Mouse (Mus musculus): ENCODE measurements around the gene Dscam. TPM values are rescaled to one million over a fixed set of nuclear protein-coding genes. Genes with fewer than 3 reads are reported as not detected.

Dscam gene
- total RNA-seq, 2 experiments from 2014 or later: not detected

DNA sequence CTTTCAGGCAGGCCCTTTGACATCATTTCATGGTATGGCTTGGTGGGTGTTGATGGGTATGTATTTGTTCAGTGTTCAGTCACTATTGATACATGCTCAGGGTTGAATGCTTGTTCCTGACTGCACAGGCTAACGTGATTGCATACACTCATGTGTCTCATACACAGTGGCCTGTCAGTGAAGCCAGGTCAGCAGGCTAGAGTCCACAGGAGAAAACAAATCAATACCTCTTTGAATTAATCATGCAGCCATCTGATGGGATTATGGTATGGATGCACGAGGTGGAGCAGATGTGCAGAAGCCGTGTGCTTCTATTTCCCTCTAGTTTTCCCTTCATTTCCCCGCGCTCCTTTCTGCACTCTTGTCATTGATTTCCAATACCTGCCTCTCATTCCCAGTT lies 143.7 kb downstream of the Dscam start:
- ATAC-seq (replicated peaks; ENCODE audit: low FRiP score, poor library complexity, severe bottlenecking): no peak

DNA sequence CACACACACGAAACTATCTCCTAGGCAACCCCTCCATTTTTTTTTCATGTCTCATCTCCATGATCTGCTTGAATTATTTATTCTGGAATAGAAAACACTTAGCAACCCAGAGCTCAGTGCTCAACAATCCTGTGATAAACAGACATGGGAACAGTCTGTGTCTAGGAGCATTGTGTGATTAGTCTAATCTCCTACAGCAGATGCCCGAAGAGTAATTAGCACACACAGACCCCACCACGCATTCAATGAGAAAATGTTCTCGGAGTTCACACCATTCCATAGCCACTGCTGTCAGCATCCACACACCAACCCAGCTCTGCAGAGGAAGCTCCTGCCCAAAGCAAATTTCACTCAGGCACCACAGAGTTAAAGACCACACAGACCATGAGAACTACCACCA lies 146.1 kb downstream of the Dscam start:
- no peak for ATAC-seq (replicated peaks; ENCODE audit: low FRiP score, poor library complexity, severe bottlenecking)

DNA sequence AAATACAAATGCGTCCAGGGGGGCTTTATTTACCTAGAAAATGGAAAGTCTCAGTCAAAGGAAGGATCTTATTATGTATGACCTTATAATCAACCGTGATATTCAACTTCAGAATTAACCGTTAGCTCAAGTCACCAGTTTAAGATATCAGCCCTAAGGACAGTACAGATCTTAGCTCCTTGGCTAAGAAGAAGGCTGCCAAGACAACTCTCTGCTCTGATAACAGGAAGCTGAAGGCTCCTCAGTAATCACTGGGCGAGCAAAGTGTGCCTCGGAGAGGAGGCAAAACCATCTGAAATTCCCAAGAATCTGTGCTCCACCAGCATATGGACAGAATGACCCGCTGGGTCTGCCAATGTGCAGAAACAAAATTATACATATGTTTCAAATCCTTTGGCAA lies 149.1 kb downstream of the Dscam start:
- ATAC-seq (replicated peaks; ENCODE audit: low FRiP score, poor library complexity, severe bottlenecking): no peak

DNA sequence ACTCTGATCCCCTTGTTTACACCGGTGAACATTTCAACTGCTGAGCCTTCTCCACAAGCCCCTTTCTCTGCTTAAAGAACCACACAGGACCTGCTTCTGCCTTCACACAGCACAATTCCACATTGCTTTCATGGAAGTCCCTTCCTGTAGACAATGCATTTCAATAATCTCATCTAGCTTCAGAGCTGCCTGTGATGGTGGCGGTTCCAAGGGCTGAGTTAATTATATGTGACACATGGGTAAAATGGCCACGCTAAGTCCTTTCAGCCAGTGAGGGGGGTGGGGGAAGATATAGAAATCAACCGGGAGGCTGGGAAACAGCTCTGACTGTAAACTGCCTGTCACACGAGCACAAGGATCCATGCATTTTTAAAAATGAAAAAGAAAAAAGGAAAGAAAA lies 152.2 kb downstream of the Dscam start:
- no peak for ATAC-seq (replicated peaks; ENCODE audit: low FRiP score, poor library complexity, severe bottlenecking)

DNA sequence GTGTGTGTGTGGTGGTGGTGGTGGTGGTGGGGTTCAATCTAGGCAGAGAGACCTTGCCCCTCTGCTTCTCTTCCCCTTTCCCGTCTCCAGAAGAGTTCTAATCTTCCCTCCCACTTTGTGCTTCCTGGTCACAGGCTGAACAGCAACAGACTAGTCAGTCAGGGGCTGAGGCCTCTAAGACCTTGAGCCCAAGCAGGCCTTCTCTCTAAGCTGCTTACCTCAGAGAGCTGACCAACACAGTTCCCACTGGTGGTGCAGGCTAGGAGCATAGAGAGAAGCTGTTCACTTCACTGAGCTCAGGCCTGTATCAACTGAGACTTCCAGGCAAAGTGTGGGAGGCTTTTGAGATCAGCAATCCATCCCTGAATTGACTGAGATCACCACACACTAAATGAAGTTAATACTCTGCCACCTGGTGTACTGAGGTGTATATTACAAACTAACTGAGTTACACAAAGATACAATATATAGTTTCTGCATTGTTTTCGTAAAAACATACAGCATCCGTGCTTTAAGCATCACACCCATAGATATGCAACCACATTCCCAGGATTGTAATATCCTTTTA lies 153.3 kb downstream of the Dscam start:
- ATAC-seq (replicated peaks; ENCODE audit: low FRiP score, poor library complexity, severe bottlenecking): peak; percentile 62

DNA sequence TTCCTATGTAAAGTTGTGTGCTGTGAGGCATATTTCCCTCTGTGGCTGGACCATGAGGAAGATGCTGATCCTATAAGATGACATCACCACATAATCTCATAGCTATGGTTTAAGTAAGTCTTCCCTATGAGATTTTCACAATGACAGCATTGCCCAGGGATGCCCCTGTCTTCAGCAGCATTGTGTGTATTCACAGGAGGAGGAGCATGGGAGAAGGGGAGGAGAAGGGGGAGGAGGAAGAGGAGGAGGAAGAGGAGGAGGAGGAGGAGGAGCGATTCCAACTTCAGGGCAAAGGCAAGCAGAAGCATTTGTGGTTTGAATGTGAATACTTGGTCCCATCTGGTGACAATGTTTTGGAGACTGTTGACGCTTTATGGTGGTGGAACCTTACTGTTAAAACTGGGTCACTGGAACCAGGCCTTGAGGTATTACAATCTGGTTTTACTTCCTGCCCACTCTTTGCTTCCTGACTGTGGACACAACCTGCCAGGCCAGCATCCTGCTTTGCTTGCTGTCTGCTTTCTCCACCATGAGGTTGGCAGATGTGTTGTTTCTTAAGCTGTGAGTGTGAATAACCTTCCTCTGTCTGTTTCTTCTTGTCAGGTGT lies 154.2 kb downstream of the Dscam start:
- no peak for ATAC-seq (replicated peaks; ENCODE audit: low FRiP score, poor library complexity, severe bottlenecking)

DNA sequence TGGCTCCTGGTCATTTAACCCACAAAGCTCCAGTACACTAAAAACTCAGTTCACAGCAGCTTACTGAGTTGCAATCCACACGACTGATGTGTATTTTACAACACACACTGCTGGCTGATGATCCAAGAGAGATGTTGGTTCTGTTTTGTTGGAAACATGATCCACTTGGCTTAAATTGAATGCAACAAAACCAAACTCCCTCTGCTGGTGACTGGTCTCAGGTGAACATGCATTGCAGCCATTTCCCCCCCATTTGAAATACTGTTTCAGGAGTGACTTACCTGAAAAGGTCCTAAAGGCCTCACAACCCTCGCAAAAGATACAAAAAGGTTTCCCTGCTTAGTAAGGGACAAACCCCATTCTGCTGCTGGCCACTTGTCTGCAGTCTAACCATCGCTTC lies 156.2 kb downstream of the Dscam start:
- ATAC-seq (replicated peaks; ENCODE audit: low FRiP score, poor library complexity, severe bottlenecking): no peak

DNA sequence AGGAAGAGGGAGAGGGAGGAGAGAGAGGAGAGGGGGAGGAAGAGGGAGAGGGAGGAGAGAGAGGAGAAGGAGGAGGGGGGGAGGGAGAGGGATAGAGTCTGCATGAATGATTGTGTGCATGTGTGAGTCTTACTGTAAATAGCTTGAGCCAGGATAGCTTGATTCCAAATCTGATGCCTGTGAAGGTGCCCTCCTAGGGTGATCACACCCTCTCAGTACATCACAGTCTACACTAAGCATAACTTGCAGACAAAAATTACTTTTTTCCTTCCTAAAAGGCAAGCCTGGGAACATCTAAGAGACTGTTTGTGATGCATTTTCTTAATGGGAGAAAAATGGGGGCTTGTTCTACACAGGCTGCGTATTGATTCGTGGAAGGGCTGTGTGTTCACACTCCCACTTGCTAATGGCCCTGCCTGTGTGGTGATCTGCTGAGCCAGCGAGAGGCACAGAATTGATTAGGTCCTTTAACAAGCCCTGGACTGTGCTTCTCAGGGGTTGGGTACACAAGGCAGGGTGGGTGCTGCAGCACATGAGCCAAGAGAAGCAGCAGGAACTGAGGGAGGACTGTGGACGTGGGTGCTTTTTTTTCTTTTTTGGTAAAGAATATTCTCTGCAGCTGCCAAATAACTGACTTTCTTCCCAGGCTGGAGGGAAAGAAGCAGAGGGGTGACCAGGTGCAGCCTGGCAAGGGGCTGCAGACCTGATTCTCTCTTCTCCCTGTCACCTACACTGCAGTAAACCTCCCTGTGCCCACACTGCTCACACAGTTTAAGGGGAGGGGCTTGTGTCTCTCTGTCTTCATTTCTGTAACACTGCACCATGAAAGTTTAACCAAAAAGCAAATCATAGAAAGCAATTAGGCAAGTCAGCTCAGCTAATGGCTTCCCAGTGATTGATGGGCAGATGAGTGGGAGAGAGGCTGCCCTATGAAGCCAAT lies 161.2 kb downstream of the Dscam start:
- ATAC-seq (replicated peaks; ENCODE audit: low FRiP score, poor library complexity, severe bottlenecking): no peak

DNA sequence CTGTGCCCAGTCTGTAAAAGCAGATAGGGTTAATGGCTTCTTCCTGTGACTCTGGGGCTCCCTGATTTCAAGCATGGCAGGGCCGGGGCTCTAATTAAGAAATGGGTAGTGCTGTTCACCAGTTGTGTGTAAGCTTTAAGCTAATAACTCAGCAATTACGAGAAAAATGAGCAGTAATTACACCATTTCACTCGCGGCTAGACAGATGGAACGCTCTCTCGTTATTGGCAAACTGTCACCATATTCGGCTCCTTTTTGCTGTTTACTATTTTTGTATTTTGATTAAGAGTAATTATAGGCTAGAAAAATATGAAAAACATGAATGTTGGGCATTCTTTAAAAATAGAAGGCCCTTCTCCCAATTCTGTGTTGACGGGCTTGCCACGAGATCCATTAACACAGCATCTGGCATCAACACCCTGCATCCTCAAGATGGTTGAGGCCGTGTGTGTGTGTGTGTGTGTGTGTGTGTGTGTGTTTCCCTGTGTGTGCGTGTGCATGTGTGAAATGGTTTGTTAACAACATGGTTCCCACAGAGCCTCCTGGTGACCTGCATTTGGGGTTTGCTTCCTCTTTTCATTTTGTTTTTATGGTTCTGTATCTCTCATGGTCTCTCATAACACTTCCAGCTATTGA lies 162.5 kb downstream of the Dscam start:
- ATAC-seq (replicated peaks; ENCODE audit: low FRiP score, poor library complexity, severe bottlenecking): no peak

DNA sequence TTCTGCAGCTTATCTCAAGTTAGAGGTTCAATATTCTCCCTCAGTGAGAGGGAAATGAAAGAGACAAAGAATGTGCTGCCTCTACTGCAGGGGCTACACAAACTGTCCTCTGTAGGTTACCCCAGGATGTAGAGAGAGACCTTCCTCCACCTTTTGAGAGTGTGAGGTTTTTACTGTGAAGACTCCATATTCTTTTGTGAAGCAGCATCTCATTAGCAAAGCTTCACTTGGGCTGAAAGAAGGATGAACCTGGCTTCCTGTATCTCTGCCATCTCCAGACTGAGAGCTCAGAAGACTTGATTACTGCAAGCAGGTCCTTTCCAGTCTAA lies 163.7 kb downstream of the Dscam start:
- ATAC-seq (replicated peaks; ENCODE audit: low FRiP score, poor library complexity, severe bottlenecking): peak; percentile 61

DNA sequence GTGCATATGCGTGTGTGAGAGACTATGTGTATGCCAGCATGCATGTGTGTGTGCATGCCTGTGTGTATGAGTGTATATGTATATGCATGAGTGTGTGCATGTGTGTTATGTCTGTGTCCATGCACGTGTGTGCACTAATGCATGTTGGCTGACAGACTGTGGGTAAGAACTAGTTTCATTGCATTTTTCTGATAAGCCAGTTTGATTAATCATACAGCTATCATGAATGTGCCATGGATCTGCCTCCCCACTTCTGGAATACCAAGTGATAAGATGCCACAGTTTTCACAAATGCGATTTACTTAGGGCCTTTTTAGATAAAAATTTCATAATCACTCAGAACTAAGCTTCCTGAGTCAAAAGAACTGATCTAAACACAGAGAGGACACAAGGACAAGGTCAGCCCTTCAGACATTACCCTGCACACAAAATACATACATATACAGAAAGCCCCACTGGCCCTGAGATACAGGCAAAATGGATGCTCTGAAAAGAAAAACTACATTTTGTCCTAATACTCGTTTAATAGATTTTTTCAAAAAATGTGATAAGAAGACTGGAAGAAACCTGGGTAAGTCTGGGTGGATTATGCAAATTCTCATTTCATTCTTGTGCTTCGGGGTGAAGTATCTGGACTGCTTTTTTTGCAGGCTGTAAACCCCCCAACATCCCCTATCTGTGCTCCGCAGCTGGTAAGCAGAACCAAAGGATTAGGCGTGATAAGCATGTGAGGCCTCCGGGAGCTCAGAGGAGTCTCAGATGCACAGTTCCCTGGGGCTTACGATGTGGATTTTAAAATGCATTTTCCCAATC lies 164.3 kb downstream of the Dscam start:
- ATAC-seq (replicated peaks; ENCODE audit: low FRiP score, poor library complexity, severe bottlenecking): peak; percentile 90

DNA sequence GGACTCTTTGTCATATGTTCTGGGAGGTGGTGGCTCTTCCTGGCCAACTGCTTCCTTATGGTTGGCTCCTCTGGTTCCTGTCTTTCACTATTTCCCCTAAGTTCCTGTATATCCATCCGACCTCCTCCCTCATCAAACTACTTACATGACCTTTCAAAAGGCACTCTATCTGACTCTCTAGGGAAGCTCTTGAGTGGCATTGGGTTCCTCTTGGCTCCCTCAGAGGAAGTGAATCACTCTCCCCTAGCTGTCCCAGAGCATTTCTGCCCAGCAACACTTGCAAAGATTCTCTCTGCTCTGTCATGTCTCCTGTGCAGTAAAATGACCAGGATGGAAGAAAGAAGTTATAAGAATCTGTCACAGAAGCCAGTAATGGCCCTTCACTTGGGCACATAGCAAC lies 166.6 kb downstream of the Dscam start:
- no peak for ATAC-seq (replicated peaks; ENCODE audit: low FRiP score, poor library complexity, severe bottlenecking)

DNA sequence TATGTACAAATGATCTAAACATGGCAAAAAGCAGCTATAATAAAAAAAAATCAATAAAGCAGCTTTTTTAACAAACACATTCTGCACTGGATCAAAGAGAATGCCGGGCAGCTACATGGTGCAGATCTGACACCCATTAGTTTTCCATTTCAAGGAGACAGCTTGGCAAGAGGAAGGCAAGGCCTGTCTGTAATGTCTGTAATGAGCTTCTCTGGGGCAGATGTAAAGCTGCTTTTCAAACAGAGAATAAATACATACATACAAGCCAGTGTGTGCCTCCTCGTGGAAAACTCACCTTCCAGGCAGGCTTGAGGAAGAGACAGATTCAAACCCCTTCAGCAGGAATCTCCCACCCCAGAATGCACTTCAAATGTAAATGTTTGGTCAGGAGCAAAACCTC lies 167.7 kb downstream of the Dscam start:
- no peak for ATAC-seq (replicated peaks; ENCODE audit: low FRiP score, poor library complexity, severe bottlenecking)

DNA sequence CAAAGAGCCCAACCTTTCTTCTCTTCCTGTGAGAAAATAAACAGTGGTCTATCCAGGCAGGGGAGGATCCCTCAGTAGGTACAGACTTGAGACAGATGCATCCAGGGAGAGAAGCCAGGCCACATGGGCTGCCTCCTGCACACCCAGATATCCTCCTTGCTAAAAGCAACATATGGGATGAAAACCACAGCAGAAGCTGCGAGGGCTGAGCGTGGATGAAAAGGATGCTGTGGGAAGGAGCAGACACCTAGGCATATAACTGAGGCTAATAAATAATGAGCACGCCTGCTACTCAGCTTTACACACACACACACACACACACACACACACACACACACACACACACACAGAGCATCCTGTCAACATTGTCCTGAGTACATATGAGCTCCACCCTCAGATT lies 168.4 kb downstream of the Dscam start:
- no peak for ATAC-seq (replicated peaks; ENCODE audit: low FRiP score, poor library complexity, severe bottlenecking)

DNA sequence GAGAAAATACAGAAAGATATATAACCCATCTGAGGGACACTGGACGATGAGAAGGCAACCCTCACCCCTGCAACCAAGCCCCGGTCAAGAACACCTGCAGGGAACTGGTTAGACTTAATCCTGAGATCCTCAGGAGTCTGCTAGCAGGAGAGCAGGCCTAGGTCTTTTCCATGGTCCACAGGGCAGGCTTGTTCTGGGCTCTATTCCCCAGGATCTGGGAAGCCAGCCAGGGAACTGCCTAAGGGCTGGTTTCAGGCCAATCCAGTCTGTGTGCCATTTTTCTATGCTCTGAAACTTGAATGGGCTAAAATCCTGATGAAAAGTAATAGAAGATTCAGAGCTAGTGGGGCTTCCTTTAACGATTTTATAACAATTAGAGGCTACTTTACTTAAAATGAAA lies 173.7 kb downstream of the Dscam start:
- no peak for ATAC-seq (replicated peaks; ENCODE audit: low FRiP score, poor library complexity, severe bottlenecking)

DNA sequence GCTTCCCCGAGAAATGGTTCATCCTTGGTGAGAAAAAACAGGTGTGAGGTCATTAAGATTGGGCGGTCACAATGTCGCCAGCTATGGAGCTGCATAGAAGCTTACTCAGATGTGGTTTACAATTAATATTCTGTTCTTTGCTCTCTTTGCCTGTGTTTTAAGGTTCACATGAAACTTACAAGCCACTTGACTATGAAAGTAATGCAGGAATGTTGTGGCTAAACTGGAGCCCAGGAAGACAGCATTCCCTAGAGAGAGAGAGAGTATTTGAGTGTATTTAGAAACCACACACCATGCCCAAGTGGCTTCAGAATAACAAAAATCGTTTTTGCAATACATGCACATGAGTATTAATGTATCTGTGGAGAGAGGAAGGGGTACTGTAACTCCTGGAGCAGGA lies 174.7 kb downstream of the Dscam start:
- ATAC-seq (replicated peaks; ENCODE audit: low FRiP score, poor library complexity, severe bottlenecking): no peak

DNA sequence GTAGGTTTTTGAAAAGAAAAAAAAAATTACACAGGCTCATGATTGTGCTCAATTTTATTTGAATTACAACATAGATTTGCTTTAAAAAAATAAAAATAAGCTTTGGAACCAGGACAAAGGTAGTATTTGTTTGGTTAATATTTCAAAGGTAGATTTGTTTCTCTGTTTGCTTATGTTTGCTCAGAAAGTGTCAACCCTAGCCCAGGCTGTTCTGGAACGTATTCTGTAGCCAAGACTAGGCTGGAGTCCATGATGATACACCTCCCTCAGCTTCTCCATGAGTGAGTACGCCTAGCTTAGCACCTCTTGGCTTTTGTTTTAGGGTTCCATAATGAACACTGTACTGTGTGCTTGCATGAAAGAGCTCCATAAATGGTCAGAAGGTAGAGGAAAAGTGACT lies 183.2 kb downstream of the Dscam start:
- no peak for ATAC-seq (replicated peaks; ENCODE audit: low FRiP score, poor library complexity, severe bottlenecking)

DNA sequence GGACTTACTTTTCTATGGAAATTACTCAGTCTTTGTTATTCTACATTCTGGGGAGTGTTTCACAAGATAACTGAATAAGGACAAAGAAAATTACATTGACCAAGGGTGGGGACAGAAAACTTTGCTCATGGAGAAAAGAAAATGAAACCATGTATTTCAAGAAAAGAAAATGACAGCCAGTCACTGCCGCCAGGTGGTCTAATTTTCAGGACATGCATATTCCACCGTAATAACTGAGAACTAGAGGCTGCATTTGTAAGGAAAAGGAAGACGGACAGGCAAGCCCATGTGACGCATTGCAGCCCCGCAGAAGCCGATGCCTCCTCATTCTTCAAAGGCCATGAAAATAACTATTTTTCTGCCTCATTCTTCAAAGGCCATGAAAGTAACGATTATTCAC lies 197.3 kb downstream of the Dscam start:
- no peak for ATAC-seq (replicated peaks; ENCODE audit: low FRiP score, poor library complexity, severe bottlenecking)

DNA sequence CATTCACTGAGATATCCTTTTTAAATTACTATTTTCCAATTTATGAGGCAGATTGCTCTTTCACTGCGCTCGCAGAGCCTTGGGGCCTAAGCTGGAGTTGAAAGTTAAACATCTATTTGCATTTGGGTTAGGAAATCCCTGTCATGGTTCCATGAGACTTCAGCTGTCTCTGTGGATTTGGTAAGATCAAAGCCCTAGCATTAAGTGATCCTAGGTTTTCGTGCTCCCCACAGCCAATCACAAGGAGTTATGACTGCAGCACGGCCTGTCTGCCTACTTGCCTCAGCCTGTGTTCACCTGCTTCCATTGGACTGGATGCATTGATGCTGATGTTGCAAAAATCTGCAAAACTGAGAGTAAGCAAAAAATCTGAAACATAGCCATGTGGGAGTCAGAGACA lies 198.8 kb downstream of the Dscam start:
- no peak for ATAC-seq (replicated peaks; ENCODE audit: low FRiP score, poor library complexity, severe bottlenecking)

DNA sequence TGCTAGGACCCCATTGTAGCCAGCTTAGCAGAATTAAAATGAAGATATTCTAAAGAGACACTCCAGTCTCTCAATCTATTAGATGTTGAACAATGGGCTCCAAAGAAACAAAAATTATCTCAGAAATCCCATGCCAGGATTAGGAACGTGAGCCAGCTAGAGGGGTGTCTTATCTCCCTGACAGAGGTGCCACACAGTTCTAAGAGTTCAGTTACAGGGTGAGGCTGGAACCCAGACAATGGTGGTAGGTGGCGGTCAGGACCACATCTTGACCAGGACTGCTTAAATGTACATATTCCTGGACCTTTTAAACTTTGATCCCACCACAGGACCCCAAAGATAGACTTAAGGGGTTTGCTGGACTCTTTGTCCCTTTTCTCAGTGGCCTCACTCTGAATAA lies 200.1 kb downstream of the Dscam start:
- ATAC-seq (replicated peaks; ENCODE audit: low FRiP score, poor library complexity, severe bottlenecking): no peak

Data from erythroid progenitor cell, adult 5-6 weeks (primary cell).